Comparison of ENCODE assay signal across 17 mouse cellular contexts in genomic region chr15:80975666-80976065, GRCm38 (mm10).
"Had no signal": no experiment of that assay in that cellular context is flagged by ENCODE, and none has a peak within 500 bp of the region (broad histone marks: within the 10 kb centered on the region; RNA-seq: fewer than 3 reads in every experiment).

No protein-coding gene starts in this region.

- H3K9ac ChIP-seq: limb, embryonic 13.5 days; limb, embryonic 15.5 days; liver, embryonic 12.5 days; liver, embryonic 14.5 days; lung, embryonic 14.5 days; midbrain, embryonic 13.5 days; midbrain, embryonic 15.5 days; neural tube, embryonic 12.5 days had no signal

- H3K9me3 ChIP-seq: limb, embryonic 13.5 days; limb, embryonic 15.5 days; liver, embryonic 12.5 days; megakaryocyte, embryonic 14.5 days; midbrain, embryonic 13.5 days; midbrain, embryonic 15.5 days; neural tube, embryonic 12.5 days had no signal

- H3K36me3 ChIP-seq: liver, embryonic 12.5 days; midbrain, embryonic 15.5 days; neural tube, embryonic 12.5 days had no signal

- H3K4me2 ChIP-seq: limb, embryonic 13.5 days; limb, embryonic 15.5 days; liver, embryonic 12.5 days; lung, embryonic 14.5 days; midbrain, embryonic 11.5 days; midbrain, embryonic 13.5 days; midbrain, embryonic 15.5 days; neural tube, embryonic 12.5 days had no signal

- DNase-seq: lung, embryonic 14.5 days; right cerebral cortex, postnatal 25 days; right cerebral cortex, postnatal 4 days; spleen, adult 18-20 months; thymus, adult 18-20 months; thymus, postnatal 14 days; thymus, postnatal 36 days had no signal

- H3K4me3 ChIP-seq: limb, embryonic 13.5 days; limb, embryonic 15.5 days; liver, embryonic 12.5 days; megakaryocyte, embryonic 14.5 days; midbrain, embryonic 13.5 days; midbrain, embryonic 15.5 days; neural tube, embryonic 12.5 days had no signal

- H3K27me3 ChIP-seq: limb, embryonic 13.5 days; limb, embryonic 15.5 days; liver, embryonic 12.5 days; megakaryocyte, embryonic 14.5 days; midbrain, embryonic 13.5 days; midbrain, embryonic 15.5 days; neural tube, embryonic 12.5 days had no signal

- H3K27ac ChIP-seq: limb, embryonic 13.5 days; limb, embryonic 15.5 days; liver, embryonic 12.5 days; liver, embryonic 14.5 days; macrophage; midbrain, embryonic 13.5 days; midbrain, embryonic 15.5 days; neural tube, embryonic 12.5 days had no signal

- ATAC-seq: liver, embryonic 12.5 days; midbrain, embryonic 13.5 days; midbrain, embryonic 15.5 days had no signal
